Mouse (Mus musculus): ENCODE data around the gene Hist1h3c. TPM values are rescaled to one million over a fixed set of nuclear protein-coding genes. Genes with fewer than 3 reads are reported as not detected.
A peak's percentile ranks its signal among the peaks of the same experiment; 100 is the strongest.
"Not testable (repeated sequence)": the region's sequence is repeated elsewhere in the genome, so short reads cannot be mapped to it uniquely, and the experiment has no call there.

Gene Hist1h3c
- polyA plus RNA-seq, 1 experiment: 50.3 TPM

DNA sequence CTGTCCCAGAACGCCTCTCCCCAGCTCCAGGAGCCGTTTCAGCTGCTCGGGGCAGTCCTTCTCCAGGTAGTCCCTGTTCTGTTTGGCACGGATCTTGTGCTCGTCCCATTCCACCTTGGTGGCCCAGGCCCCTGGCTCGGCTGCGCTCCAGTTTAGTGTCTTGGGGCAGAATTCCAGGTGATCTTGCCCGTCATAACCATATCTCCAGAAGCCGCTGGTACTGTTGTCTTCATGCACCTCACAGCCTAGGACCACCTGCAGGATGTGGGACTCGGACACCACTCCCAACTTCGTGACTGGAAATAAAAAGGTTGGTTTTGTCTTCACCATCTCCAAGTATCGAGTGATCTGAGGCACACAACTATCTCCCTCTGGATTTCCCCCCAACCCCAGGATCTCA is 38.6 kb downstream of the Hist1h3c start:
- WGBS: 92% methylated on average over 12 of the region's 12 CpGs
- H3K36me3 ChIP-seq (ENCODE audit: control insufficient read depth, insufficient read depth, low read length): no peaks in the 10 kb centered on the region
- H3K27ac ChIP-seq (ENCODE audit: insufficient read depth, low read length): no peak overlapping the region

DNA sequence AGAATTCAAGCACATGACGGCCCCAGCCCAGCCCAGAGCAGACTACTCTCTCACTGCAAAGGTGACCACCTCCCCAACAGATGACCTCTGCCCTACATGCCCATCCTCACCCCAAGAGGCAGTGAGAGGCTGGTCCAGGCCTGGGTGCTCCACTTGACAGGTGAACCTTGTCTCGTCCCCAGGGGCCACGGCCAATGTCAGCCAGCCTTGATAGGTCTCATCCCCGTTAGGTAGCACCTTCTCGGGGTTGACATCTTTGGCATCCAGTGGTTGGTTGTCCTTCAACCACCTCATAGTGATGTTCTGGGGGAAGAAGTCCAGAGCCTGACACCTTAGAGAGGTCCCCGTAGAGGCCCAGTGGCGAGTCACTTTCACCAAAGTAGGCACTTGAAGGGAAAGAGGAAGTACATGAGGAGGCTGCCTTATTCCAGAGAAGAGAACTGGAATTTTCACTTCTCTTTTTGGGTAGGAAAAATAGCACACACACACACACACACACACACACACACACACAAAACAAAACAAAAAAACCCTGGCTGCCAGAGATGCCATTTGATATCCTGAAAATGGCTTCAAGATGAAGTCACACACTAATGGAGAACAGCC is 39.5 kb downstream of the Hist1h3c start:
- H3K27me3 ChIP-seq (ENCODE audit: control insufficient read depth, insufficient read depth, low read length): no peaks in the 10 kb centered on the region
- H3K27ac ChIP-seq (ENCODE audit: insufficient read depth, low read length): peak overlapping the region; percentile 49; the same call in 1 of the 2 replicates
- H3K4me3 ChIP-seq (ENCODE audit: extremely low read depth, insufficient read depth, insufficient read length): no peak overlapping the region
- no peaks in the 10 kb centered on the region for H3K36me3 ChIP-seq (ENCODE audit: control insufficient read depth, insufficient read depth, low read length)
- no peak for DNase-seq (ENCODE audit: low read depth in 1 of 2, low spot score in 2 of 2)
- no peak for TF ChIP-seq POLR2A (IDR thresholded peaks at IDR 0.05; ENCODE audit: low read depth, low read length)
- 65% methylated on average over 7 of the region's 7 CpGs for WGBS
- H3K4me1 ChIP-seq (ENCODE audit: control insufficient read depth, insufficient read depth, insufficient read length): peaks cover 2% of the 10 kb centered on the region; the same call in 1 of the 2 replicates

More for the DNA sequence above, 38.6 kb downstream of the Hist1h3c start:
- peaks cover 2% of the 10 kb centered on the region; the same call in 1 of the 2 replicates for H3K4me1 ChIP-seq (ENCODE audit: control insufficient read depth, insufficient read depth, insufficient read length)
- DNase-seq (ENCODE audit: low read depth in 1 of 2, low spot score in 2 of 2): no peak
- no peak overlapping the region for H3K4me3 ChIP-seq (ENCODE audit: extremely low read depth, insufficient read depth, insufficient read length)
- TF ChIP-seq POLR2A (IDR thresholded peaks at IDR 0.05; ENCODE audit: low read depth, low read length) (no peak), CTCF (IDR thresholded peaks at IDR 0.05; ENCODE audit: extremely low read depth, insufficient read depth, insufficient read length, insufficient replicate concordance) (no peak)
- no peaks in the 10 kb centered on the region for H3K27me3 ChIP-seq (ENCODE audit: control insufficient read depth, insufficient read depth, low read length)

GRCm38 (mm10) chr13:23702801-23703200 is 42.6 kb downstream of the Hist1h3c start:
- not testable (repeated sequence) for H3K27ac ChIP-seq (ENCODE audit: insufficient read depth, low read length); H3K36me3 ChIP-seq (ENCODE audit: control insufficient read depth, insufficient read depth, low read length); H3K4me3 ChIP-seq (ENCODE audit: extremely low read depth, insufficient read depth, insufficient read length); H3K4me1 ChIP-seq (ENCODE audit: control insufficient read depth, insufficient read depth, insufficient read length); DNase-seq (ENCODE audit: low read depth in 1 of 2, low spot score in 2 of 2); H3K27me3 ChIP-seq (ENCODE audit: control insufficient read depth, insufficient read depth, low read length)
- 81% methylated on average over 2 of the region's 2 CpGs for WGBS

DNA sequence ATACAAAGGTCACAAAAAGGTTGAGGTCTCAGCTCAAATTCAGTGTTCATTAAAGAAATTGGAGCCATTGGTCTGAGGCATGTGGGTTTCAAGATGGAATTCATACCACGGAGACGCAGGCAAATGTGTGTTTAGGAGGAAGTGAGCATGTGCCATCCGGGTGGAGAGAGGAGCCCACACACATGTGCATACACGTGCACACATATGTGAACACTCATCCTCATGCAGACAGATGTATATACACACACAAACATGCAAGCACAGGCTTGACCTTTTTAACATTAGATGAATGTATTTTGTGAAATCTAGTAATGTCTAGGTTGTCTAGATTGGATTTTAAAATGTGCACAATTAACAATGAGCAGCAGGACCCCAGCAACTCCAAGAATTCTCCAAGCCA is 43.2 kb downstream of the Hist1h3c start:
- H3K27ac ChIP-seq (ENCODE audit: insufficient read depth, low read length): no peak overlapping the region
- no peaks in the 10 kb centered on the region for H3K36me3 ChIP-seq (ENCODE audit: control insufficient read depth, insufficient read depth, low read length)
- TF ChIP-seq CTCF (IDR thresholded peaks at IDR 0.05; ENCODE audit: extremely low read depth, insufficient read depth, insufficient read length, insufficient replicate concordance) (no peak), POLR2A (IDR thresholded peaks at IDR 0.05; ENCODE audit: low read depth, low read length) (no peak)
- no peak for DNase-seq (ENCODE audit: low read depth in 1 of 2, low spot score in 2 of 2)
- WGBS: 71% methylated on average over 4 of the region's 4 CpGs
- H3K4me3 ChIP-seq (ENCODE audit: extremely low read depth, insufficient read depth, insufficient read length): no peak overlapping the region
- no peaks in the 10 kb centered on the region; the same call in 1 of the 2 replicates for H3K4me1 ChIP-seq (ENCODE audit: control insufficient read depth, insufficient read depth, insufficient read length)
- H3K27me3 ChIP-seq (ENCODE audit: control insufficient read depth, insufficient read depth, low read length): no peaks in the 10 kb centered on the region

DNA sequence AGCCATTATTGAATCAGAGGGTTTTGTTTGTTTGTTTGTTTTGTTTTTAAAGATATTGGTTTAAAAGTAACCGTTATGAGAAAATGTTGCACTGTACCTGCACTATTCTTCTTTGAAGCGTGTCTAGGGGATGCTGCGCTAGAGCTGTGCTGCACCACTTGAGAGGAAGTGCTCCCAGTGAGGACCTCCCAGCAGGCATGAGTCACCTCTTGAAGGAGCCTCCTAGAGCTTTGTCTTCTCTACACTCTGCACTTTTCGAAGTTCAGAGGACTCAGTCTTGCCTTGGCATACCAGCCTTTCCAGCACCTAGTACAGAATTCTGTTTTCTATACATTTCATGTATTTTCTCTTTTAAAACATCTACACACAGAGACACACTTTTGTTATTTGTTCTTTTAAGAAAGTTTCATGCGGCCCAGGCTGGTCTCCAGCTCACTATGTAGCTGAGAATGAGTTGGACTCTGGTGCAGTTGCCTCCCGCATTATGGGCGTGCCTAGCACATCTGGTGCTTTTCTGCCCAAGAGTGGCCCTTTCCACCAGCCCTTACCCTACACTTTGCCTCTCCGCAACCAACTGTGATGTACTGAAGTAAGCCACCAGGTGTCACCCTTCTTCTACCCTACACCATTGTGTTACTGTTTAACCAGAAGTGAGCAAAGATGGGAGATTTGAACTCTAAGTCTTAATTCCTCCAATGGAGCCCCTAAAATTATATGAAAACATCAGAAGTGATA is 44.4 kb downstream of the Hist1h3c start:
- DNase-seq (ENCODE audit: low read depth in 1 of 2, low spot score in 2 of 2): peak; percentile 71 to 75
- peaks cover 4% of the 10 kb centered on the region for H3K4me1 ChIP-seq (ENCODE audit: control insufficient read depth, insufficient read depth, insufficient read length)
- no peaks in the 10 kb centered on the region for H3K36me3 ChIP-seq (ENCODE audit: control insufficient read depth, insufficient read depth, low read length)
- no peak overlapping the region for H3K27ac ChIP-seq (ENCODE audit: insufficient read depth, low read length)
- no peaks in the 10 kb centered on the region for H3K27me3 ChIP-seq (ENCODE audit: control insufficient read depth, insufficient read depth, low read length)
- TF ChIP-seq CTCF (IDR thresholded peaks at IDR 0.05; ENCODE audit: extremely low read depth, insufficient read depth, insufficient read length, insufficient replicate concordance): peak; percentile 67; the same call in 1 of the 2 replicates
- TF ChIP-seq POLR2A (IDR thresholded peaks at IDR 0.05; ENCODE audit: low read depth, low read length): no peak
- no peak overlapping the region for H3K4me3 ChIP-seq (ENCODE audit: extremely low read depth, insufficient read depth, insufficient read length)
- WGBS: 7% methylated on average over 8 of the region's 8 CpGs

GRCm38 (mm10) chr13:23699767-23700166 is 45.6 kb downstream of the Hist1h3c start:
- Histone ChIP-seq H3K4me3 (ENCODE audit: extremely low read depth, insufficient read depth, insufficient read length) (no peak overlapping the region), H3K4me1 (ENCODE audit: control insufficient read depth, insufficient read depth, insufficient read length) (peaks cover 4% of the 10 kb centered on the region), H3K27ac (ENCODE audit: insufficient read depth, low read length) (no peak overlapping the region), H3K36me3 (ENCODE audit: control insufficient read depth, insufficient read depth, low read length) (no peaks in the 10 kb centered on the region), H3K27me3 (ENCODE audit: control insufficient read depth, insufficient read depth, low read length) (no peaks in the 10 kb centered on the region)
- TF ChIP-seq POLR2A (IDR thresholded peaks at IDR 0.05; ENCODE audit: low read depth, low read length) (no peak), CTCF (IDR thresholded peaks at IDR 0.05; ENCODE audit: extremely low read depth, insufficient read depth, insufficient read length, insufficient replicate concordance) (no peak)
- 80% methylated on average over 3 of the region's 3 CpGs for WGBS
- DNase-seq (ENCODE audit: low read depth in 1 of 2, low spot score in 2 of 2): no peak

- Histone ChIP-seq H3K4me3 (ENCODE audit: extremely low read depth, insufficient read depth, insufficient read length) (no peak overlapping the region), H3K27ac (ENCODE audit: insufficient read depth, low read length) (no peak overlapping the region; the same call in 1 of the 2 replicates), H3K36me3 (ENCODE audit: control insufficient read depth, insufficient read depth, low read length) (no peaks in the 10 kb centered on the region), H3K4me1 (ENCODE audit: control insufficient read depth, insufficient read depth, insufficient read length) (peaks cover 4% of the 10 kb centered on the region), H3K27me3 (ENCODE audit: control insufficient read depth, insufficient read depth, low read length) (no peaks in the 10 kb centered on the region)
- 84% methylated on average over 6 of the region's 6 CpGs for WGBS
- no peak for DNase-seq (ENCODE audit: low read depth in 1 of 2, low spot score in 2 of 2)
- TF ChIP-seq POLR2A (IDR thresholded peaks at IDR 0.05; ENCODE audit: low read depth, low read length) (no peak), CTCF (IDR thresholded peaks at IDR 0.05; ENCODE audit: extremely low read depth, insufficient read depth, insufficient read length, insufficient replicate concordance) (no peak)
Observed at GRCm38 (mm10) chr13:23698996-23699395, 46.4 kb downstream of the Hist1h3c start.

Data from spleen, adult 2 months (tissue).